Mouse (Mus musculus): ENCODE measurements around the gene Olfr96. TPM values are rescaled to one million over a fixed set of nuclear protein-coding genes. Genes with fewer than 3 reads are reported as not detected.

Olfr96 gene
- polyA plus RNA-seq, 1 experiment from 2014 or later, result not detected

Other genes starting within 250 kb of the Olfr96 start
- not detected in 2 replicates for gene 2410137M14Rik, start 238.9 kb upstream of the Olfr96 start, polyA plus RNA-seq (2016; fragmentation: Nextera tagmentation; extraction: Ambion mirVana)
- 0.68 and 1.1 TPM in 2 replicates for gene H2-M5, start 230.6 kb upstream of the Olfr96 start, polyA plus RNA-seq (2016; fragmentation: Nextera tagmentation; extraction: Ambion mirVana)
- gene Zfp57, start 219.0 kb upstream of the Olfr96 start, polyA plus RNA-seq (2016; fragmentation: Nextera tagmentation; extraction: Ambion mirVana), result 79.9 and 96.9 TPM in 2 replicates
- gene Mog, start 196.7 kb upstream of the Olfr96 start, polyA plus RNA-seq (2016; fragmentation: Nextera tagmentation; extraction: Ambion mirVana), result 0.19 and 0.34 TPM in 2 replicates
- gene Gabbr1, start 174.2 kb upstream of the Olfr96 start, polyA plus RNA-seq (2016; fragmentation: Nextera tagmentation; extraction: Ambion mirVana), result 10.8 and 17.0 TPM in 2 replicates
- gene Olfr90, start 131.6 kb upstream of the Olfr96 start, polyA plus RNA-seq (2016; fragmentation: Nextera tagmentation; extraction: Ambion mirVana), result 0.08 TPM in 1 of 2 replicates, not detected in the other
- not detected in 2 replicates for gene Olfr91, start 121.9 kb upstream of the Olfr96 start, polyA plus RNA-seq (2016; fragmentation: Nextera tagmentation; extraction: Ambion mirVana)
- not detected in 2 replicates for gene Olfr92, start 100.1 kb upstream of the Olfr96 start, polyA plus RNA-seq (2016; fragmentation: Nextera tagmentation; extraction: Ambion mirVana)
- not detected in 2 replicates for gene Olfr93, start 58.7 kb upstream of the Olfr96 start, polyA plus RNA-seq (2016; fragmentation: Nextera tagmentation; extraction: Ambion mirVana)
- not detected in 2 replicates for gene Ubd, start 26.3 kb upstream of the Olfr96 start, polyA plus RNA-seq (2016; fragmentation: Nextera tagmentation; extraction: Ambion mirVana)
- not detected in 2 replicates for gene Olfr94, start 19.2 kb upstream of the Olfr96 start, polyA plus RNA-seq (2016; fragmentation: Nextera tagmentation; extraction: Ambion mirVana)
- not detected in 2 replicates for gene Olfr95, start 7.0 kb upstream of the Olfr96 start, polyA plus RNA-seq (2016; fragmentation: Nextera tagmentation; extraction: Ambion mirVana)
- not detected in 2 replicates for gene Olfr97, start 17.2 kb downstream of the Olfr96 start, polyA plus RNA-seq (2016; fragmentation: Nextera tagmentation; extraction: Ambion mirVana)
- gene Olfr98, start 43.6 kb downstream of the Olfr96 start, polyA plus RNA-seq (2016; fragmentation: Nextera tagmentation; extraction: Ambion mirVana), result not detected in 2 replicates
- 1.1 and 1.4 TPM in 2 replicates for gene H2-M3, start 50.1 kb downstream of the Olfr96 start, polyA plus RNA-seq (2016; fragmentation: Nextera tagmentation; extraction: Ambion mirVana)
- not detected in 2 replicates for gene Olfr99, start 63.3 kb downstream of the Olfr96 start, polyA plus RNA-seq (2016; fragmentation: Nextera tagmentation; extraction: Ambion mirVana)
- gene Olfr101, start 84.2 kb downstream of the Olfr96 start, polyA plus RNA-seq (2016; fragmentation: Nextera tagmentation; extraction: Ambion mirVana), result not detected in 2 replicates
- gene Olfr102, start 96.9 kb downstream of the Olfr96 start, polyA plus RNA-seq (2016; fragmentation: Nextera tagmentation; extraction: Ambion mirVana), result not detected in 2 replicates
- gene Olfr103, start 119.6 kb downstream of the Olfr96 start, polyA plus RNA-seq (2016; fragmentation: Nextera tagmentation; extraction: Ambion mirVana), result not detected in 2 replicates
- gene Olfr104-ps, start 139.4 kb downstream of the Olfr96 start, polyA plus RNA-seq (2016; fragmentation: Nextera tagmentation; extraction: Ambion mirVana), result not detected in 2 replicates
- not detected in 2 replicates for gene Olfr105-ps, start 158.9 kb downstream of the Olfr96 start, polyA plus RNA-seq (2016; fragmentation: Nextera tagmentation; extraction: Ambion mirVana)
- not detected in 2 replicates for gene Olfr106-ps, start 170.2 kb downstream of the Olfr96 start, polyA plus RNA-seq (2016; fragmentation: Nextera tagmentation; extraction: Ambion mirVana)
- not detected in 2 replicates for gene Olfr107, start 179.1 kb downstream of the Olfr96 start, polyA plus RNA-seq (2016; fragmentation: Nextera tagmentation; extraction: Ambion mirVana)
- gene Olfr108, start 225.3 kb downstream of the Olfr96 start, polyA plus RNA-seq (2016; fragmentation: Nextera tagmentation; extraction: Ambion mirVana), result not detected in 2 replicates
- not detected in 2 replicates for gene Olfr109, start 238.8 kb downstream of the Olfr96 start, polyA plus RNA-seq (2016; fragmentation: Nextera tagmentation; extraction: Ambion mirVana)

Data from hindbrain, embryonic 10.5 days (tissue).